Mouse (Mus musculus) inflammation-experienced regulatory T-cells, adult 6 months (primary cell): ENCODE data around the gene Aplp1. TPM values are rescaled to one million over a fixed set of nuclear protein-coding genes. Genes with fewer than 3 reads are reported as not detected.
A peak's percentile ranks its signal among the peaks of the same experiment; 100 is the strongest.

Experiments
- ATAC-seq: one replicate; pipeline ENCODE4 v1.8.0; 2017
- polyA plus RNA-seq, 3 experiments: library from polyadenylated mRNA; unstranded; fragments of 100-300 nt; shearing (Covaris generic); gene quantifications; one replicate each; pipeline ENCODE4 v1.2.1; 2017

The Aplp1 gene
- polyA plus RNA-seq, 3 experiments from 2014 or later = 6.0 to 7.4 (median 6.0) TPM

DNA sequence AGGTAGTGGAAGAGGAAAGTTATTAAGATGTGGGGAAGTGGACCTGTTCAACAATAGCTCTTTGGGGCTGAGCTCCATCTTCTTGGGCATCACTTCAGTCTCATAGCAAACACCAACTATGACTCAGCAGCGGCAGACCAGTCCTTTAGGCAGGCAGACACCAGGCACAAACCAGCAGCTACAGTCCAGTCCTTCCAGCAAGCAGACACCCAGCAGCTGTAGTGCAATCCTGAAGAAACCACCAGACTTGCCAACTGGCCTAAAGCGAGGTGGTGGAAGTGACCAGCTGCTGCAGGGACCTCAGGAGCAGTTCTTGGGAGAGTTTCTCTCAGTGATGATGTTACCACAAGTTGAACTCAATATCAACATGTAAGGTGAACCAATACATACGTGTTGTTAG lies 36.7 kb downstream of the Aplp1 start:
- ATAC-seq = no peak

DNA sequence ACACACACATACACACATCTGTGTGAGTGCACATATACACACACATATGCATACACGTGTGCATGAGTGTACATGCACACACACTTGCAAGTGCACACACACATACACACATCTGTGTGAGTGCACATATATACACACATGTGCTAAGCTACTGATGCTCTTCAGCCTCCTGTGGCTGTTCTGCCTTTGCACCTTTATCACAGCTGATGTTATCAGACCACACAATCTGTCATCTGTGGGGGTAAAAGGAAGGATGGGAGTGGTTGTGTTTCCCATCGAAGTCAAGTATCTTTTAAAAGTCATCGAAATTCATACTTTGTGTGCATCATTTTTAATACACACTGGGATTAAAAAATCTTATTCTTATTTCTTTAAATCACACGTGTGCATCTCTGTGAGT lies 43.0 kb downstream of the Aplp1 start:
- ATAC-seq = peak; percentile 75

DNA sequence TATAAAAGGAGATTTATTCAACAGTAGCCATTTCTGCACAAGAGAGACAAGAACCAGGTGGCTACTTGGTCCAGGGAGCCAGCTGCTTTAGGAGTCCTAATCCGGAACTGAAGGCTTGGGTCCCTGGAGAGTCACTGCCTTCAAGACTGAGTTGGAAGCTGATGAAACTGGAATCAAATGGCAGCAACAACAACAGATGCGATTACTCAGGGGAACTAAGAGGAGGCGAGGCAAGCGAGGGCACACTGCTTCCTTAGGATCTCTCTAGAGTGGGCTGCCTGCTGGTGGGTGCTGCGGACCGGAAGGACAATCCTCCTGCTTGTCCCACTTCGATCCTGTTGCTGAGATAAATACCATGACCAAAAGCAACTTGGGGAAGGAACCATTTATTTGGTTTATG lies 45.7 kb downstream of the Aplp1 start:
- no peak for ATAC-seq

DNA sequence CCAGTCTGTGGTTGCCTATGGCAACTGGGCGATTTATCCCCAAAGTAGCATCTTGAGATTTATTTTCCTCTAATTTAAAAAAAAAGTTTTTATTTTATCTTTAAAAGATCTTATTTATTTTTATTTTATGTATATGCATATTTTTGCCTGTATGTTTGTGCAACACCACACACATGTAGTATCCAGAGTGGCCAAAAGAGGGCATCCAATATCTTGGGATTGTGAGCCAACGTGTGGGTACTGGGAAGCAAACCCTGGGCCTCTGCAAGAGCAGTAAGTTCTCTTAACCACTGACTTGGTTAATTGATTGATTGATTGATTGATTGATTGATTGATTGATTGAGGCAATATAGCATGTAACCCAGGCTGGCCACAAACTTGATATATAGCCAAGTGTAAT lies 50.5 kb downstream of the Aplp1 start:
- no peak for ATAC-seq

DNA sequence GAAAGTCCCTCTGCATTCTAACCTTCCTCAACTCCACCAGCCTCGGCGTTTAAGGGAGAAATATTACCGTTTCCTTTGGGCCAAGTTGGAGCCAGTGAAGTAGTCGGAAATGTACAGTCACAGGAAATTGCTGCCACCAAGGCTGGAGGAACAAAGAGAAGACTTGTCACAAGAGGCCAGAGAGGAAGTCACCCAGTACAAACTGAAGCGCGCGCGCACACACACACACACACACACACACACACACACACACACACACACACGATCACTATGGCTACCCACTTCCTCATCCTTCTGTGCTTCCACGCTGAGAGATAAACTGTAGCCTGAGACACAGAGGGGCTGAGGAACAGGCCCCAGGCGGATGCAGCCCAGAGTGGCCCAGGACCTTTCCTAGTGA lies 51.0 kb downstream of the Aplp1 start:
- ATAC-seq = peak; percentile 95

DNA sequence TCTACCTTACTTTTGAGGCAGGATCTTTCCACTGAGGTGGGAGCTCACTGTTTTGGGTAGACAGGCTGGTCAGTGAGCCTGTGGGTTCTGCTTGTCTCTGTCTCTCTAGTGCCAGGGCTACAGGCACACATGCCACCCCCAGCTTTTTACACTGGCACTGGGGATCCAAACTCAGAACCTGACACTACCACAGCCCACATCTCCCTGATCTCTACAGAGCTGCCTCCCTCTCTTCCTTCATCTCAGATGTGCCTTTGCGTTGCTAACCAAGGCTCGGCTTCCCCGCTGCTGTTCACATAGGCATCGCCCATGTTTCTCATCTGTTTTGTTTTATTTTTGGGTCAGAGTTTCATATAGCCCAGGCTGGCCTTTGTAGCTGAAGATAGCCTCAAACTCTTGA lies 51.7 kb downstream of the Aplp1 start:
- ATAC-seq = no peak

DNA sequence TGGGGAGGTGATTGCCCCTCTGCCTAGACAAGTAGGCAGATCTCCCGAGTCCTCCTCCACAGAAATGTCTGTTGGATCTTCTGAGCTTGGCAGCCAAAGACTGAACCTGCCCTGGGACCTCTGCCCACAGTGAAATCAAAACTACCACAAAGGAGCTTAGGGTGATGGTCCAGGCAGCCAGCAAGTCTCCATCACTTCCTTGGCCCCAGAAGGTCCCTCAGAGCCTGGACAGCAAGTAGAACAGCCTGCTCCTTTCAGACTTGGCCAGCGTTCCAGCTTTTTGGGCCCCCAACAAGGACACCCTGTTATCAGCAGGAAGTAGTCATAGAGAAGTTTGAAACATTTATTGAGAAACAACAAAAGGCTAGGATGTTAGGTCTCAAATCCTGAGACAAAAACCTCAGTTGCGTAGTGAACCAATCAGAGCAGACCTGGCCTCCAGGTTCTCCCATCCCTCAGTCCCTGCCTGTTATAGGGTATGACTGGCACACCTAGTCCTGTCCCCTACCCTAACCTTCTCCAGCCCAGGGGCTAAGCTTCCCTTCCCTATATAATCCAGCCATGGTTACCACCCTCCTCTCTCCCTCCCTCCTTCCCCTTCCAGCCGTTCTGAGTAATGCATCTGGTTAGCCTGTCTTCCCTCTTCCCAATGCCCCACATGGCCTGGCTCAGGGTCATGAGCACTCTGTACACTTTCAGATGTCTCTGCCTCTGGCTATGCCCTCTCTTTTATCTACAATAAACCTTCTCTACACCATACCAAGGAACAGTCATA lies 52.4 kb downstream of the Aplp1 start:
- no peak for ATAC-seq

Other genes with a start within 250 kb of the Aplp1 start
- 10 to 100 TPM; 66.6 to 74.8 (median 71.1) TPM for gene Capns1, start 246.7 kb downstream of the Aplp1 start, polyA plus RNA-seq
- gene Polr2i, start 213.6 kb downstream of the Aplp1 start, polyA plus RNA-seq = 10 to 100 TPM; 51.0 to 54.5 (median 54.2) TPM
- 100 to 1,000 TPM in 2 of 3 experiments, 10 to 100 TPM in 1; 95.8 to 156 (median 120) TPM for gene Tbcb, start 213.3 kb downstream of the Aplp1 start, polyA plus RNA-seq
- gene Ovol3, start 209.8 kb downstream of the Aplp1 start, polyA plus RNA-seq = not detected
- gene Thap8, start 165.4 kb downstream of the Aplp1 start, polyA plus RNA-seq = under 1 TPM; 0.26 to 0.70 (median 0.26) TPM
- 1 to 10 TPM; 1.5 to 5.3 (median 1.5) TPM for gene Wdr62, start 165.1 kb downstream of the Aplp1 start, polyA plus RNA-seq
- 1 to 10 TPM; 3.6 to 7.0 (median 5.8) TPM for gene Clip3, start 153.8 kb downstream of the Aplp1 start, polyA plus RNA-seq
- gene Alkbh6, start 136.8 kb downstream of the Aplp1 start, polyA plus RNA-seq = 100 to 1,000 TPM in 2 of 3 experiments, 10 to 100 TPM in 1; 69.8 to 178 (median 155) TPM
- 10 to 100 TPM in 1 of 3 experiments, 1 to 10 TPM in 2; 4.3 to 14.7 (median 6.4) TPM for gene Syne4, start 130.7 kb downstream of the Aplp1 start, polyA plus RNA-seq
- gene E130208F15Rik, start 123.8 kb downstream of the Aplp1 start, polyA plus RNA-seq = not detected
- 1 to 10 TPM; 2.0 to 6.1 (median 3.9) TPM for gene Sdhaf1, start 121.6 kb downstream of the Aplp1 start, polyA plus RNA-seq
- gene Lrfn3, start 82.8 kb downstream of the Aplp1 start, polyA plus RNA-seq = not detected
- 10 to 100 TPM in 1 of 3 experiments, 1 to 10 TPM in 1, under 1 TPM in 1; 0.79 to 15.0 (median 2.2) TPM for gene Tyrobp, start 31.8 kb downstream of the Aplp1 start, polyA plus RNA-seq
- gene Hcst, start 25.7 kb downstream of the Aplp1 start, polyA plus RNA-seq = 100 to 1,000 TPM; 484 to 574 (median 552) TPM
- 10 to 100 TPM; 37.3 to 50.8 (median 41.1) TPM for gene Nfkbid, start 23.8 kb downstream of the Aplp1 start, polyA plus RNA-seq
- gene Kirrel2, start 12.2 kb upstream of the Aplp1 start, polyA plus RNA-seq = not detected
- gene Nphs1, start 12.8 kb upstream of the Aplp1 start, polyA plus RNA-seq = under 1 TPM in 1 of 3 experiments, not detected in 2; 0.11 TPM
- gene Prodh2, start 48.1 kb upstream of the Aplp1 start, polyA plus RNA-seq = not detected
- 1 to 10 TPM in 1 of 3 experiments, under 1 TPM in 2; 0.28 to 1.1 (median 0.91) TPM for gene Arhgap33, start 89.5 kb upstream of the Aplp1 start, polyA plus RNA-seq
- 1 to 10 TPM; 2.7 to 3.6 (median 2.8) TPM for gene Hspb6, start 106.6 kb upstream of the Aplp1 start, polyA plus RNA-seq
- gene Proser3, start 106.8 kb upstream of the Aplp1 start, polyA plus RNA-seq = 1 to 10 TPM; 2.8 to 4.5 (median 4.0) TPM
- gene Lin37, start 114.3 kb upstream of the Aplp1 start, polyA plus RNA-seq = 100 to 1,000 TPM in 2 of 3 experiments, 10 to 100 TPM in 1; 94.5 to 112 (median 109) TPM
- gene U2af1l4, start 117.8 kb upstream of the Aplp1 start, polyA plus RNA-seq = 10 to 100 TPM; 56.1 to 60.5 (median 60.0) TPM
- 10 to 100 TPM; 45.7 to 85.3 (median 82.8) TPM for gene Gm49396, start 117.8 kb upstream of the Aplp1 start, polyA plus RNA-seq
- 100 to 1,000 TPM; 271 to 363 (median 299) TPM for gene Psenen, start 118.1 kb upstream of the Aplp1 start, polyA plus RNA-seq
- gene Igflr1, start 119.9 kb upstream of the Aplp1 start, polyA plus RNA-seq = 100 to 1,000 TPM; 118 to 196 (median 157) TPM
- gene Kmt2b, start 143.2 kb upstream of the Aplp1 start, polyA plus RNA-seq = 10 to 100 TPM; 15.7 to 23.0 (median 22.6) TPM
- 10 to 100 TPM; 11.7 to 28.7 (median 11.9) TPM for gene Zbtb32, start 153.4 kb upstream of the Aplp1 start, polyA plus RNA-seq
- gene Upk1a, start 167.3 kb upstream of the Aplp1 start, polyA plus RNA-seq = 1 to 10 TPM in 2 of 3 experiments, under 1 TPM in 1; 0.47 to 3.1 (median 1.5) TPM
- gene Cox6b1, start 180.6 kb upstream of the Aplp1 start, polyA plus RNA-seq = 100 to 1,000 TPM; 376 to 780 (median 668) TPM
- not detected for gene Etv2, start 190.3 kb upstream of the Aplp1 start, polyA plus RNA-seq
- 10 to 100 TPM; 21.7 to 30.7 (median 28.0) TPM for gene Rbm42, start 204.8 kb upstream of the Aplp1 start, polyA plus RNA-seq
- 10 to 100 TPM; 23.9 to 33.9 (median 26.4) TPM for gene Haus5, start 219.5 kb upstream of the Aplp1 start, polyA plus RNA-seq
- gene Pmis2, start 226.1 kb upstream of the Aplp1 start, polyA plus RNA-seq = not detected